Mouse (Mus musculus) midbrain, embryonic 16.5 days (tissue): ENCODE data around the gene Mpzl2. TPM values are rescaled to one million over a fixed set of nuclear protein-coding genes. Genes with fewer than 3 reads are reported as not detected.

Source experiments
- ATAC-seq: fragments of 200-750 bp; cut with Nextera tagmentation; 2 replicates; pipeline ENCODE4 v1.8.0; 2017; ENCODE audit warnings: moderate TSS enrichment
- H3K27ac ChIP-seq: fragments of 300-500 bp; sonication (generic); 2 replicates; pipeline ENCODE4 v1.5.1; 2014; ENCODE audit warnings: mild to moderate bottlenecking, low read length, mixed read lengths
- H3K27me3 ChIP-seq: fragments of 300-500 bp; sonication (generic); 2 replicates; pipeline ENCODE4 v1.6.1; 2014; ENCODE audit warnings: low read depth, low read length, mixed read lengths; ENCODE audit not compliant: control insufficient read depth, insufficient read depth
- H3K36me3 ChIP-seq: fragments of 300-500 bp; sonication (generic); 2 replicates; pipeline ENCODE4 v1.6.1; 2014; ENCODE audit warnings: mild to moderate bottlenecking, low read length, moderate library complexity, mixed read lengths; ENCODE audit not compliant: control insufficient read depth, insufficient read depth
- H3K4me1 ChIP-seq: fragments of 300-500 bp; sonication (generic); 2 replicates; pipeline ENCODE4 v1.6.1; 2014; ENCODE audit warnings: mild to moderate bottlenecking, low read length, mixed read lengths; ENCODE audit not compliant: control insufficient read depth, insufficient read depth
- H3K4me2 ChIP-seq: fragments of 300-500 bp; sonication (generic); 2 replicates; pipeline ENCODE4 v1.6.1; 2014; ENCODE audit warnings: mild to moderate bottlenecking, low read length, mixed read lengths
- H3K4me3 ChIP-seq: fragments of 300-500 bp; sonication (generic); 2 replicates; pipeline ENCODE4 v1.5.1; 2014; ENCODE audit warnings: low read depth, mild to moderate bottlenecking, low read length, moderate library complexity, mixed read lengths
- H3K9ac ChIP-seq: fragments of 300-500 bp; sonication (generic); 2 replicates; pipeline ENCODE4 v1.6.1; 2014; ENCODE audit warnings: low read depth, low read length, mixed read lengths
- H3K9me3 ChIP-seq: fragments of 300-500 bp; sonication (generic); replicated peaks from 2 replicates; pipeline ENCODE4 v1.6.1; 2014; ENCODE audit warnings: mild to moderate bottlenecking, low read length, mixed read lengths; ENCODE audit not compliant: control insufficient read depth, poor library complexity, severe bottlenecking
- WGBS: fragments of 180-500 bp; shearing (Covaris S2); extraction: QIAGEN DNeasy Blood & Tissue Kit; methylation state at CpG from one replicate; pipeline ENCODE4 v1.1.7; 2014; 5-methylcytosine and 5-hydroxymethylcytosine counted together
- polyA plus RNA-seq: library from polyadenylated mRNA; unstranded; fragments of >200 nt; fragmentation: Nextera tagmentation; extraction: Ambion mirVana; gene quantifications from 2 replicates; pipeline ENCODE4 v1.2.1, GENCODE M21; 2015

Mpzl2 gene
- polyA plus RNA-seq, 1 experiment from 2014 or later = 1.4 TPM

- H3K9ac ChIP-seq = no peak overlapping the region
- no peak overlapping the region for H3K4me2 ChIP-seq
- no peak overlapping the region for H3K27ac ChIP-seq
- no peaks in the 10 kb centered on the region for H3K27me3 ChIP-seq
- no peak overlapping the region for H3K4me3 ChIP-seq
- no peaks in the 10 kb centered on the region for H3K36me3 ChIP-seq
- no peaks in the 10 kb centered on the region for H3K9me3 ChIP-seq
- no peaks in the 10 kb centered on the region for H3K4me1 ChIP-seq
- no peak for ATAC-seq
These were observed 48.4 kb downstream of the Mpzl2 start for GRCm38 (mm10) chr9:45088040-45088439.

DNA sequence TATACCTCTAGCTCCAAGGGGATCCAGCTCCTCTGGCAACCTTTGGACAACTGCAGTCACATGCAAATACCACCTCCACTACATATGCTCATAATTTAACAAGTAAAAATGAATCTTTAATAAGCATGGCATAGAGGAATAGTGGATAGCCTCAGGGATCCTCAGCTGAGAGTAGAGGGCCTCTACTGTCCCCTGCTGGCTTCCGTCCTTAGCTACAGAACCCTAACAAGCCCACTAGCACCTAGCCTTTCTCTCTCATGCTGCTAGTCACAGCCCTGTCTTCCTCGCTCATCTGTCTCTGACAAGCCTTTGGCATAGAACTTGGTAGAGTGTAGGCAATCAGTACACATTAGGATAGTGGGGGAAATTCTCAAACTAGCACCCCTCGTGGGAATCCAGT is 51.2 kb downstream of the Mpzl2 start:
- no peak overlapping the region for H3K9ac ChIP-seq
- H3K27ac ChIP-seq = no peak overlapping the region
- no peak overlapping the region for H3K4me2 ChIP-seq
- no peaks in the 10 kb centered on the region for H3K36me3 ChIP-seq
- no peak overlapping the region for H3K4me3 ChIP-seq
- H3K4me1 ChIP-seq = no peaks in the 10 kb centered on the region
- H3K9me3 ChIP-seq = no peaks in the 10 kb centered on the region
- ATAC-seq = no peak
- no peaks in the 10 kb centered on the region for H3K27me3 ChIP-seq
- WGBS = 52% methylated on average over 3 of the region's 3 CpGs

DNA sequence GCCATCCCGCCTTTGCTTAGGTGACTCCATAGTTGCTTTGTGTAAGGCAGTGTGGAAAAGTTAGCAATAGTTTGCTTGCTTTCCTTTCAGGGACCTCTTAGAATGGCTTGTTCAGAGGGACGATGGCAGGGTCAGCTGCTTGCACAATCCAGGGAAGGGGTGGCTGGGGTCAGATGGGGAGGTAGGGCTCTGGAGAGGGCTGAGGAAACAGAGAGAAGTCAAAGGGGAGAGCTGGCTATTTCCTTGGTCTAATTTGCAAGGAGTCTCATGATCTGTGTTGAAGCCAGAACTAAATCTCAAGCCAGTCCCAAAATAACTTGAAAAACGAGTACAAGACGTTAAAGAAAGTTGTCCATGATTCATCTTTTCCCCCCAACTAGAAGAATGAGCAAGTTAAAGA is 53.0 kb downstream of the Mpzl2 start:
- WGBS = 69% methylated on average over 4 of the region's 4 CpGs
- H3K27me3 ChIP-seq = no peaks in the 10 kb centered on the region
- no peak overlapping the region for H3K4me3 ChIP-seq
- no peak overlapping the region for H3K4me2 ChIP-seq
- no peaks in the 10 kb centered on the region for H3K4me1 ChIP-seq
- no peak overlapping the region for H3K9ac ChIP-seq
- no peak for ATAC-seq
- no peak overlapping the region for H3K27ac ChIP-seq
- no peaks in the 10 kb centered on the region for H3K36me3 ChIP-seq
- no peaks in the 10 kb centered on the region for H3K9me3 ChIP-seq

DNA sequence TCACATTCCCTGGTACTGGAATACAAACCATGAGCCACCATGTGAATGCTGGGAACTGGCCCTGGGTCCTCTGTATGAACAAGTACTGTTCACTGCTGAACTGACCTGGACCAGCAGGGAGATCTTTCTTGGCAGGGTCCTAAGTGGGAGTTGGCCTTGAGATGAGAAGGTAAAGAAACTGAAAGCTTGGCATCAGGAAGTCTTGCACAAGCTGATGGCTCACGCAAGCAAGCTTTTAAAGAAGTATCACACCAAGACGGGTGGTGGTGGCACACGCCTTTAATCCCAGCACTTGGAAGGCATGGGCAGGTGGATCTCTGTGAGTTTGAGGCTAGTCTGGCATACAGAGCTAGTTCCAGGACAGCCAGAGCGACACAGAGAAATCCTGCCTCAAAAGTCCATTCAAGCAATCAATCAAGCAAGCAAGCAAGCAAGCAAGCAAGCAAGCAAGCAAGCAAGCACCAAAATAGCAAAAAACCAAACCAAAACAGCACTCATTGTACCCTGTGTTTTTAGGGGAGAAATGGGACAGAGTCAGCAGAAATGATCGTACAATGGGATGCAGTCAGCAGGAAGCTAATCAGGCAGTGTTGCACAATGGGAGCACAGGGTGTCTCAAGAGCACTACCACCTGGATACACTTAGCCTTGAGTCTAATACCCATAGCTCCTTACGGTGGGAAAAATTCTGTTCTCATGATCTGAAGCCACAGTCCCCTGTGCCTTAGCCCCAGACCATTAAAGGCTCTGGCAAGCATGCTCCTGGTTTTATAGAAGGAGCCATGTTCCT is 55.7 kb downstream of the Mpzl2 start:
- Histone ChIP-seq H3K9ac (no peak overlapping the region), H3K27me3 (no peaks in the 10 kb centered on the region), H3K9me3 (no peaks in the 10 kb centered on the region), H3K4me3 (no peak overlapping the region), H3K4me2 (no peak overlapping the region), H3K27ac (no peak overlapping the region), H3K36me3 (no peaks in the 10 kb centered on the region), H3K4me1 (no peaks in the 10 kb centered on the region)
- no peak for ATAC-seq
- 80% methylated on average over 6 of the region's 6 CpGs for WGBS

DNA sequence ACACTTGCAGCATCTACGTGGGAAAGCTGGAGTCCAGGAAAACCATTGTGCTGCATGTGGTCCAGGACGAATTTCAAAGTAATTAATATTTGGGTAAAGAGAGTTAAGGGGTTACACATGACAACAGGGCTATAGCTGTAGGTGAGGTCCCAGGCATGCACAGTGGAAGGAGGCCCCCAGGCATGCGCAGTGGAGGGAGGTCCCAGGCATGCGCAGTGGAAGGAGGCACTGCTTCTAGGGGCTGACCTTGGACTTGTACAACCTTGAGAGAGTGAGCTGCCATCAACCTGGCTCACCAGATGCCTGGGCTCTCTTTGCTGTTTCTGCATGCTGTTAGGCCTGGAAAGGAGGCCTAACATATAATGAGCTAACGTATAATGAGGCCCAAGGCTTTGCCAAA is 58.3 kb downstream of the Mpzl2 start:
- no peak overlapping the region for H3K27ac ChIP-seq
- H3K9me3 ChIP-seq = no peaks in the 10 kb centered on the region
- no peaks in the 10 kb centered on the region for H3K4me1 ChIP-seq
- no peak for ATAC-seq
- no peaks in the 10 kb centered on the region for H3K36me3 ChIP-seq
- no peak overlapping the region for H3K9ac ChIP-seq
- no peaks in the 10 kb centered on the region for H3K27me3 ChIP-seq
- 80% methylated on average over 5 of the region's 5 CpGs for WGBS
- no peak overlapping the region for H3K4me2 ChIP-seq
- H3K4me3 ChIP-seq = no peak overlapping the region

- Histone ChIP-seq H3K9ac (no peak overlapping the region), H3K36me3 (no peaks in the 10 kb centered on the region), H3K9me3 (no peaks in the 10 kb centered on the region), H3K4me2 (no peak overlapping the region), H3K4me3 (no peak overlapping the region), H3K27ac (no peak overlapping the region), H3K27me3 (no peaks in the 10 kb centered on the region), H3K4me1 (no peaks in the 10 kb centered on the region)
- no peak for ATAC-seq
- WGBS = 54% methylated on average over 3 of the region's 3 CpGs
These were observed 58.8 kb downstream of the Mpzl2 start for GRCm38 (mm10) chr9:45098426-45098825.

GRCm38 (mm10) chr9:45102528-45102927 is 62.9 kb downstream of the Mpzl2 start:
- no peak for ATAC-seq
- no peaks in the 10 kb centered on the region for H3K27me3 ChIP-seq
- no peaks in the 10 kb centered on the region for H3K4me1 ChIP-seq
- no peaks in the 10 kb centered on the region for H3K36me3 ChIP-seq
- no peak overlapping the region for H3K4me2 ChIP-seq
- no peaks in the 10 kb centered on the region for H3K9me3 ChIP-seq
- no peak overlapping the region for H3K4me3 ChIP-seq
- 97% methylated on average over 1 of the region's 1 CpGs for WGBS
- H3K9ac ChIP-seq = no peak overlapping the region
- no peak overlapping the region for H3K27ac ChIP-seq

DNA sequence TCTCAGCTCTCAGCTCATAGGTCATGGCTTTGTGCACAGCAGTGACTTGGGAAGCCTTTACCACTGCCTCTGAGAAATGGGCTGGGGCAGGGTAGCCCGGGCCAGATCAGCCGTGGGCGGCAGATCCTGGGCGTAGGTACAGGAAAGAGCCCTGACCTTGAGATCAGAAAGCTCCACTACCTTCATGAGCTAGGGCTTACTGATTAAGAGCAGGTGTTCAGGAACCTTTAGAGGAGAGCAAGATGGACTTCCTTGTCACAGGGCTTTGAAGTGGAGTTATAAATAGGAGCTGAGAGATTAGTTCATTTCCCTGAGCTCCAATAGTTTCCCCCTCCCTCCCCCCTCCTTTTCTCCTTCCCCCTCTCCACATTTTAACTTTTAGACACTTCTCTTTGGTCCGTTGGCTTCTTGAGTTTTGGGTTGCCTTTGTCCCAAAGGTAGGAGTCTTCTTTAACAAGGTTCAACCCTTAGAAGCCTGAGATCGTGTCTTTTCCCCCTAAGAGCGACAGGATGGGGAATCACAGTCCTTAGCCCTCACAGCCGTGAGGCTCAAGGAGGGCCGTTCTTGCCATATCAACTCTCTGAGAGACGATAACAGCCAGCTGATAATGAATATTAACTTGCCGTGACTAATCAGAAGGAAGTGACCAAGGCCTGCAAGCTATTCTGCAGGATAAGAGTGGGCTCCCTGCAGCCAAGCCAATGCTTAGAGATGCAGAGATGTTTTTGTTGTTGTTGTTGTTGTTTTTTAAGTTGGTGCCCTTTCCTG is 63.8 kb downstream of the Mpzl2 start:
- H3K4me1 ChIP-seq = no peaks in the 10 kb centered on the region
- H3K27me3 ChIP-seq = no peaks in the 10 kb centered on the region
- H3K9ac ChIP-seq = no peak overlapping the region
- no peaks in the 10 kb centered on the region for H3K36me3 ChIP-seq
- ATAC-seq = no peak
- no peak overlapping the region for H3K27ac ChIP-seq
- no peaks in the 10 kb centered on the region for H3K9me3 ChIP-seq
- H3K4me3 ChIP-seq = no peak overlapping the region
- WGBS = 69% methylated on average over 11 of the region's 11 CpGs
- no peak overlapping the region for H3K4me2 ChIP-seq
